Mouse (Mus musculus): ENCODE results near the gene Yaf2. TPM values are rescaled to one million over a fixed set of nuclear protein-coding genes. Genes with fewer than 3 reads are reported as not detected.

Gene Yaf2
- total and polyA plus RNA-seq, 3 experiments, result 37.7 to 50.7 TPM; not detected in 1

DNA sequence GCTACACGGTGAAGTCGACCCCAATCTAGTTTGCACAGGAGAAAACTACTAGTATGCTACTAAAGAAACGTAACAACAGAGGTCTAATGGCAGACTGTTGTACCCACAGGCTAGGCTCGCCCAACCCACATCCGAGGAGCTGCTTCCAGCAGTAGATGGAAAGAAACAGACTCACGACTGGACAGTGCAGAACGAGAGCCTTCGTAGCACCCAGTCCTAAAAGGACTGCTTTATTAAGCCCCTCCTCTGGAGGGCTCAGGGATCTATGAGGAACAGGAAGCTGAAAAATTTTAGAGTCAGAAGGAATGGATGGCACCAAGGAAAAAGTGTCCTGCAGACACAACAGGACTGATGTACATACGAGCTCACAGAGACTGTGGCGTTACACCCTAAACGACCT, 42.3 kb downstream of the Yaf2 start:
- Histone ChIP-seq H3K27ac (ENCODE audit: control insufficient read depth, low read depth, low read length) (no peak overlapping the region), H3K27me3 (ENCODE audit: control insufficient read depth in 1 of 2, insufficient read depth in 2 of 2, low read length in 2 of 2) (no peaks in the 10 kb centered on the region), H3K9me3 (replicated peaks; ENCODE audit: insufficient read depth, low read length) (no peaks in the 10 kb centered on the region), H3K9ac (ENCODE audit: control insufficient read depth, low read depth, low read length, poor library complexity, severe bottlenecking) (no peak overlapping the region), H3K4me1 (ENCODE audit: control insufficient read depth in 1 of 2, insufficient read depth in 2 of 2, low read length in 2 of 2) (peaks cover 7 to 24% of the 10 kb centered on the region in 2 experiments), H3K79me2 (ENCODE audit: control insufficient read depth, insufficient read depth, low read length, poor library complexity) (peaks cover 3% of the 10 kb centered on the region), H3K4me3 (ENCODE audit: control insufficient read depth in 1 of 2, insufficient read depth in 1 of 2, low read depth in 2 of 2, low read length in 2 of 2) (no peak overlapping the region), H3K36me3 (ENCODE audit: control insufficient read depth in 1 of 2, insufficient read depth in 2 of 2, low read length in 2 of 2) (peaks cover 0 to 26% of the 10 kb centered on the region in 2 experiments; a peak in 2 of 4 replicates)
- DNase-seq (ENCODE audit: low read depth, low spot score), result no peak
- no peak for TF ChIP-seq CTCF (IDR thresholded peaks at IDR 0.05 in 2 of 3, conservative IDR thresholded peaks at IDR 0.05 in 1 of 3; ENCODE audit: control insufficient read depth in 1 of 3, insufficient read depth in 1 of 3, low read depth in 2 of 3, low read length in 3 of 3, poor library complexity in 1 of 3, severe bottlenecking in 1 of 3)
- TF ChIP-seq TAL1 (IDR thresholded peaks at IDR 0.05; ENCODE audit: low read length), result no peak
- TF ChIP-seq GATA1 (IDR thresholded peaks at IDR 0.05; ENCODE audit: low read depth, low read length), result no peak
- TF ChIP-seq POLR2A (IDR thresholded peaks at IDR 0.05; ENCODE audit: control insufficient read depth in 1 of 2, insufficient read depth in 1 of 2, low read depth in 1 of 2, low read length in 2 of 2, poor library complexity in 1 of 2), result no peak
- no peak for TF ChIP-seq ZKSCAN1 (IDR thresholded peaks at IDR 0.05; ENCODE audit: low read depth, low read length)
- no peak for TF ChIP-seq TBP (IDR thresholded peaks at IDR 0.05; ENCODE audit: low read depth, low read length)
- TF ChIP-seq USF1 (IDR thresholded peaks at IDR 0.05; ENCODE audit: low read depth, low read length), result no peak
- TF ChIP-seq RAD21 (IDR thresholded peaks at IDR 0.05; ENCODE audit: low read depth, low read length), result no peak

DNA sequence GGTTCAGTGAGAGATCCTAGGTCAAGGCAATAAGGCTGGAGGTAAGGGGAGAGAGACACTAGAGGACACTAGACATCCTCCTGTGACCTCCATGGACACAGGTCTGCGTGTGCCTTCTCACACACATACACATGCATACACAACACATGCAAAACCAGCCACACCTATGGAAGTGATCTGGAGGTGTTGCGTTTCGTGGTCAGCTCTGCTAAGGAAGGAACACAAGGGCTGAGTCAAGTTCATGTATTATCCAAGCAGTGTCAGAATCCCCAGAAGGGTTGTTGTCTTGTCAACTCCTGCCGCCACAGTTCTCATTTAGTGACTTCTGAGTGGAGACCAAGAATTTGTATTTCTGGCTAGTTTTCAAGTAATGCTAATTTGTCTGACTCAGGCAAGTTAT, 48.4 kb downstream of the Yaf2 start:
- peaks cover 0 to 12% of the 10 kb centered on the region in 2 experiments; a peak in 2 of 4 replicates for H3K4me1 ChIP-seq (ENCODE audit: control insufficient read depth in 1 of 2, insufficient read depth in 2 of 2, low read length in 2 of 2)
- H3K9ac ChIP-seq (ENCODE audit: control insufficient read depth, low read depth, low read length, poor library complexity, severe bottlenecking), result no peak overlapping the region
- DNase-seq (ENCODE audit: low read depth, low spot score), result no peak
- H3K27ac ChIP-seq (ENCODE audit: control insufficient read depth, low read depth, low read length), result no peak overlapping the region
- peaks cover 3 to 6% of the 10 kb centered on the region in 2 experiments; a peak in 3 of 4 replicates for H3K36me3 ChIP-seq (ENCODE audit: control insufficient read depth in 1 of 2, insufficient read depth in 2 of 2, low read length in 2 of 2)
- H3K27me3 ChIP-seq (ENCODE audit: control insufficient read depth in 1 of 2, insufficient read depth in 2 of 2, low read length in 2 of 2), result no peaks in the 10 kb centered on the region
- H3K4me3 ChIP-seq (ENCODE audit: control insufficient read depth in 1 of 2, insufficient read depth in 1 of 2, low read depth in 2 of 2, low read length in 2 of 2), result no peak overlapping the region
- TF ChIP-seq ETS1 (IDR thresholded peaks at IDR 0.05; ENCODE audit: low read depth, low read length) (no peak), RAD21 (IDR thresholded peaks at IDR 0.05; ENCODE audit: low read depth, low read length) (no peak), ZMIZ1 (IDR thresholded peaks at IDR 0.05; ENCODE audit: low read depth, low read length) (no peak), GATA1 (IDR thresholded peaks at IDR 0.05; ENCODE audit: low read depth, low read length) (no peak), GABPA (IDR thresholded peaks at IDR 0.05; ENCODE audit: low read depth, low read length) (no peak), MEF2A (IDR thresholded peaks at IDR 0.05; ENCODE audit: extremely low read depth, insufficient replicate concordance, low read depth, low read length, poor library complexity, severe bottlenecking) (no peak), USF1 (IDR thresholded peaks at IDR 0.05; ENCODE audit: low read depth, low read length) (no peak), POLR2A (IDR thresholded peaks at IDR 0.05; ENCODE audit: control insufficient read depth in 1 of 2, insufficient read depth in 1 of 2, low read depth in 1 of 2, low read length in 2 of 2, poor library complexity in 1 of 2) (no peak), KAT2A (conservative IDR thresholded peaks at IDR 0.05; ENCODE audit: low read depth, low read length) (no peak), UBTF (IDR thresholded peaks at IDR 0.05; ENCODE audit: borderline replicate concordance, insufficient read depth, low read depth, low read length) (no peak), MAX (IDR thresholded peaks at IDR 0.05; ENCODE audit: low read length) (no peak), POLR2AphosphoS2 (IDR thresholded peaks at IDR 0.05; ENCODE audit: low read length) (no peak), CHD1 (IDR thresholded peaks at IDR 0.05; ENCODE audit: low read depth, low read length) (no peak), MXI1 (IDR thresholded peaks at IDR 0.05; ENCODE audit: low read depth, low read length) (no peak), ZNF384 (IDR thresholded peaks at IDR 0.05; ENCODE audit: low read depth, low read length) (no peak), MAFK (IDR thresholded peaks at IDR 0.05; ENCODE audit: borderline replicate concordance, low read depth, low read length) (no peak), NRF1 (IDR thresholded peaks at IDR 0.05; ENCODE audit: insufficient read depth, low read depth, low read length, poor library complexity, severe bottlenecking) (no peak)
- no peaks in the 10 kb centered on the region for H3K9me3 ChIP-seq (replicated peaks; ENCODE audit: insufficient read depth, low read length)
- no peaks in the 10 kb centered on the region for H3K79me2 ChIP-seq (ENCODE audit: control insufficient read depth, insufficient read depth, low read length, poor library complexity)

Measured in MEL (cell line).